Comparison of ENCODE assay signal across 14 mouse cellular contexts in genomic region chr3:17789454-17790196, GRCm38 (mm10).
A peak's percentile ranks its signal among the peaks of the same experiment; 100 is the strongest.
DNase-seq lines count a peak whose midpoint lies in the region; ATAC-seq and TF ChIP-seq lines count a peak whose summit lies in the region.
"Had no signal": no experiment of that assay in that cellular context is flagged by ENCODE, and none has a peak within 500 bp of the region (broad histone marks: within the 10 kb centered on the region; RNA-seq: fewer than 3 reads in every experiment).

No protein-coding gene starts in this region.

- under 1% methylated on average over 9 of the region's 9 CpGs for WGBS in forebrain, embryonic 10.5 days
- 6% methylated on average over 9 of the region's 9 CpGs for WGBS in hindbrain, postnatal 0 days
- 4% methylated on average over 9 of the region's 9 CpGs for WGBS in neural tube, embryonic 15.5 days

- DNase-seq in cerebellum, adult 11-12 months, result peak; percentile 11
- DNase-seq in cerebellum, adult 9-10 months, result no peak
- DNase-seq in forebrain, embryonic 10.5 days (ENCODE audit: extremely low spot score, low spot score), result peak; percentile 29
- DNase-seq in hindbrain, postnatal 0 days (ENCODE audit: low spot score), result peak; percentile 78
- no peak for DNase-seq in ovary, adult 18-20 months (ENCODE audit: low spot score)
- DNase-seq in layer of hippocampus, adult 8-10 months (ENCODE audit: low spot score in 2 of 2), result no peak
- DNase-seq: adrenal gland, postnatal 10 days; gastrocnemius, adult 2 months; heart, postnatal 10 days; kidney, adult 9 months; lung, embryonic 14.5 days had no signal

- H3K27me3 ChIP-seq in forebrain, embryonic 10.5 days (ENCODE audit: poor library complexity, severe bottlenecking), result peaks cover 94% of the 10 kb centered on the region
- no peaks in the 10 kb centered on the region for H3K27me3 ChIP-seq in hindbrain, postnatal 0 days (ENCODE audit: insufficient read depth, low read length)
- no peaks in the 10 kb centered on the region for H3K27me3 ChIP-seq in neural tube, embryonic 15.5 days (replicated peaks)

- no peaks in the 10 kb centered on the region for H3K36me3 ChIP-seq in forebrain, embryonic 10.5 days (replicated peaks)
- no peaks in the 10 kb centered on the region for H3K36me3 ChIP-seq in hindbrain, postnatal 0 days (ENCODE audit: insufficient read depth, low read length)
- no peaks in the 10 kb centered on the region for H3K36me3 ChIP-seq in neural tube, embryonic 15.5 days
- H3K36me3 ChIP-seq: G1E had no signal

- 0 out of 2 replicates have a peak, but pooled peaks cover 2% of the 10 kb centered on the region for H3K9me3 ChIP-seq in forebrain, embryonic 10.5 days
- H3K9me3 ChIP-seq in hindbrain, postnatal 0 days (ENCODE audit: low read length), result no peaks in the 10 kb centered on the region
- H3K9me3 ChIP-seq in neural tube, embryonic 15.5 days (replicated peaks), result no peaks in the 10 kb centered on the region

- peak; percentile 25; the same call in 1 of the 2 replicates for ATAC-seq in hindbrain, postnatal 0 days
- ATAC-seq in neural tube, embryonic 15.5 days (ENCODE audit: low FRiP score), result peak; percentile 49
- no peak for ATAC-seq in monocyte, adult 5-6 weeks (replicated peaks; ENCODE audit: insufficient number of reproducible peaks, low FRiP score, low TSS enrichment, poor library complexity, severe bottlenecking)

- TF ChIP-seq CTCF in hindbrain, postnatal 0 days (IDR thresholded peaks at IDR 0.05; ENCODE audit: low read depth), result no peak

- H3K27ac ChIP-seq in forebrain, embryonic 10.5 days, result peak overlapping the region; percentile 98
- H3K27ac ChIP-seq in hindbrain, postnatal 0 days, result peak overlapping the region; percentile 98
- H3K27ac ChIP-seq in neural tube, embryonic 15.5 days (replicated peaks), result peak overlapping the region; percentile 100
- H3K27ac ChIP-seq: gastrocnemius, adult 2 months had no signal

- H3K9ac ChIP-seq in hindbrain, postnatal 0 days (replicated peaks; ENCODE audit: low read length), result peak overlapping the region; percentile 92
- peak overlapping the region; percentile 91 for H3K9ac ChIP-seq in neural tube, embryonic 15.5 days (replicated peaks)
- H3K9ac ChIP-seq: lung, embryonic 14.5 days had no signal

- peaks cover 70% of the 10 kb centered on the region for H3K4me1 ChIP-seq in forebrain, embryonic 10.5 days
- peaks cover 7% of the 10 kb centered on the region for H3K4me1 ChIP-seq in hindbrain, postnatal 0 days (ENCODE audit: insufficient read depth, low read length)
- peaks cover 17% of the 10 kb centered on the region for H3K4me1 ChIP-seq in neural tube, embryonic 15.5 days

- peak overlapping the region; percentile 92 for H3K4me2 ChIP-seq in hindbrain, postnatal 0 days (ENCODE audit: low read depth, low read length)
- H3K4me2 ChIP-seq in neural tube, embryonic 15.5 days, result peak overlapping the region; percentile 93
- H3K4me2 ChIP-seq: lung, embryonic 14.5 days had no signal

- peak overlapping the region; percentile 70 for H3K4me3 ChIP-seq in forebrain, embryonic 10.5 days
- H3K4me3 ChIP-seq in hindbrain, postnatal 0 days (ENCODE audit: low read length), result peak overlapping the region; percentile 64
- H3K4me3 ChIP-seq in neural tube, embryonic 15.5 days (replicated peaks), result peak overlapping the region; percentile 62
- H3K4me3 ChIP-seq: gastrocnemius, adult 2 months had no signal

Comparison
In these comparisons a context has a peak if more than half of its experiments do, and no peak if none do; other contexts are left out.
1. DNase-seq: peak in cerebellum, adult 11-12 months (single experiment), forebrain, embryonic 10.5 days (single experiment) and hindbrain, postnatal 0 days (single experiment); none in cerebellum, adult 9-10 months (single experiment), ovary, adult 18-20 months (single experiment) and layer of hippocampus, adult 8-10 months (0 of 2).
2. Peak in every context shown above with its lines, with median percentiles within 50 percentile points of each other: H3K27ac ChIP-seq and H3K4me3 ChIP-seq.